ENCODE assay signal across 16 mouse cellular contexts in genomic region chr16:32641440-32642219, GRCm38 (mm10). TPM values are rescaled to one million over a fixed set of nuclear protein-coding genes. Genes with fewer than 3 reads are reported as not detected.
DNase-seq lines count a peak whose midpoint lies in the region; ATAC-seq and TF ChIP-seq lines count a peak whose summit lies in the region.
"Had no signal": no experiment of that assay in that cellular context is flagged by ENCODE, and none has a peak within 500 bp of the region (broad histone marks: within the 10 kb centered on the region; RNA-seq: fewer than 3 reads in every experiment).

No protein-coding gene starts in this region.

- DNase-seq in hindbrain, embryonic 11.5 days (ENCODE audit: low spot score) = no peak
- no peak for DNase-seq in lung, postnatal 14 days
- no peak for DNase-seq in ES-E14 (ENCODE audit: low read depth, low spot score)
- DNase-seq in fat pad, adult 2 months (ENCODE audit: extremely low read depth, low read depth, low spot score) = peak; percentile 92
- DNase-seq in embryo, embryonic 10.5 days (ENCODE audit: low spot score) = no peak
- DNase-seq: cerebellum, postnatal 14 days; layer of hippocampus, postnatal 36 days; left cerebral cortex, postnatal 4 days; lung, postnatal 10 days; right cerebral cortex, postnatal 14 days; thymus, adult 2 months had no signal

- ATAC-seq in hindbrain, embryonic 13.5 days (ENCODE audit: low FRiP score) = no peak
- no peak for ATAC-seq in hindbrain, embryonic 11.5 days (ENCODE audit: low FRiP score)
- ATAC-seq in lung, embryonic 15.5 days (ENCODE audit: borderline replicate concordance, extremely low read depth, low FRiP score, low TSS enrichment) = no peak
- ATAC-seq: inflammation-experienced regulatory T-cells, adult 6 months had no signal

- no peaks in the 10 kb centered on the region for H3K9me3 ChIP-seq in hindbrain, embryonic 13.5 days
- H3K9me3 ChIP-seq in hindbrain, embryonic 11.5 days (ENCODE audit: control insufficient read depth, low read length) = no peaks in the 10 kb centered on the region
- H3K9me3 ChIP-seq in lung, embryonic 15.5 days = no peaks in the 10 kb centered on the region
- H3K9me3 ChIP-seq in ES-E14 (ENCODE audit: control insufficient read depth, insufficient read depth, low read depth, low read length) = no peaks in the 10 kb centered on the region
- H3K9me3 ChIP-seq: forebrain, embryonic 12.5 days had no signal

- H3K36me3 ChIP-seq in hindbrain, embryonic 13.5 days = no peaks in the 10 kb centered on the region
- H3K36me3 ChIP-seq in hindbrain, embryonic 11.5 days (ENCODE audit: control insufficient read depth, insufficient read depth, low read length) = no peaks in the 10 kb centered on the region
- no peaks in the 10 kb centered on the region for H3K36me3 ChIP-seq in lung, embryonic 15.5 days
- no peaks in the 10 kb centered on the region for H3K36me3 ChIP-seq in ES-E14 (ENCODE audit: control insufficient read depth, insufficient read depth, low read length, poor library complexity, severe bottlenecking)
- H3K36me3 ChIP-seq: forebrain, embryonic 12.5 days had no signal

- peaks cover 34% of the 10 kb centered on the region for H3K4me1 ChIP-seq in hindbrain, embryonic 13.5 days (replicated peaks)
- H3K4me1 ChIP-seq in hindbrain, embryonic 11.5 days (replicated peaks; ENCODE audit: control insufficient read depth, insufficient read depth, low read length) = peaks cover 11% of the 10 kb centered on the region
- H3K4me1 ChIP-seq in lung, embryonic 15.5 days = peaks cover 28% of the 10 kb centered on the region
- H3K4me1 ChIP-seq in ES-E14 (ENCODE audit: control insufficient read depth in 2 of 2, insufficient read depth in 2 of 2, low read length in 2 of 2, poor library complexity in 1 of 2) = peaks cover 4 to 28% of the 10 kb centered on the region in 2 experiments; a peak in 1 of 4 replicates

- peak overlapping the region; percentile 52; the same call in 1 of the 2 replicates for H3K27ac ChIP-seq in hindbrain, embryonic 13.5 days
- no peak overlapping the region for H3K27ac ChIP-seq in hindbrain, embryonic 11.5 days (ENCODE audit: low read depth, low read length)
- 0 out of 2 replicates have a peak overlapping the region, but pooled peaks have one; percentile 5 for H3K27ac ChIP-seq in lung, embryonic 15.5 days
- H3K27ac ChIP-seq in ES-E14 (ENCODE audit: insufficient read depth, low read depth, low read length, poor library complexity, severe bottlenecking) = no peak overlapping the region
- H3K27ac ChIP-seq: forebrain, embryonic 12.5 days; liver, embryonic 14.5 days had no signal

- H3K27me3 ChIP-seq in hindbrain, embryonic 13.5 days = no peaks in the 10 kb centered on the region
- no peaks in the 10 kb centered on the region for H3K27me3 ChIP-seq in hindbrain, embryonic 11.5 days (ENCODE audit: control insufficient read depth, insufficient read depth, low read length)
- H3K27me3 ChIP-seq in lung, embryonic 15.5 days = no peaks in the 10 kb centered on the region
- H3K27me3 ChIP-seq: forebrain, embryonic 12.5 days had no signal

- 73% methylated on average over 18 of the region's 20 CpGs for WGBS in hindbrain, embryonic 13.5 days
- WGBS in hindbrain, embryonic 11.5 days = 70% methylated on average over 20 of the region's 20 CpGs
- 60% methylated on average over 20 of the region's 20 CpGs for WGBS in lung, embryonic 15.5 days

- H3K4me3 ChIP-seq in hindbrain, embryonic 13.5 days = no peak overlapping the region
- H3K4me3 ChIP-seq in hindbrain, embryonic 11.5 days (ENCODE audit: low read depth, low read length) = no peak overlapping the region
- H3K4me3 ChIP-seq in lung, embryonic 15.5 days = no peak overlapping the region
- peak overlapping the region; percentile 23 to 32; a peak in 3 of 4 replicates for H3K4me3 ChIP-seq in ES-E14 (ENCODE audit: insufficient read depth in 1 of 2, low read depth in 1 of 2, low read length in 2 of 2, poor library complexity in 1 of 2, severe bottlenecking in 1 of 2)
- H3K4me3 ChIP-seq: forebrain, embryonic 12.5 days had no signal

- in situ Hi-C loops in ES-E14 (cut with MboI; ENCODE audit: low sequenced_read_pairs in 2 of 2, unreplicated experiment in 2 of 2) = no loop called here

- H3K9ac ChIP-seq in hindbrain, embryonic 13.5 days = peak overlapping the region; percentile 19; the same call in 1 of the 2 replicates
- no peak overlapping the region for H3K9ac ChIP-seq in hindbrain, embryonic 11.5 days (ENCODE audit: low read depth, low read length)
- no peak overlapping the region for H3K9ac ChIP-seq in lung, embryonic 15.5 days
- H3K9ac ChIP-seq in ES-E14 (ENCODE audit: insufficient read depth, low read depth, low read length, poor library complexity, severe bottlenecking) = peak overlapping the region; percentile 63; the same call in 1 of the 2 replicates
- H3K9ac ChIP-seq: forebrain, embryonic 12.5 days; liver, embryonic 14.5 days had no signal

- H3K4me2 ChIP-seq in hindbrain, embryonic 13.5 days = no peak overlapping the region
- no peak overlapping the region for H3K4me2 ChIP-seq in hindbrain, embryonic 11.5 days (replicated peaks; ENCODE audit: low read depth, low read length)
- no peak overlapping the region for H3K4me2 ChIP-seq in lung, embryonic 15.5 days
- H3K4me2 ChIP-seq: forebrain, embryonic 12.5 days had no signal

TF ChIP-seq in ES-E14, 5 proteins besides CTCF, POLR2A, EP300 and RAD21:
- no peak for TF ChIP-seq HCFC1 (IDR thresholded peaks at IDR 0.05; ENCODE audit: borderline replicate concordance, insufficient read depth, low read length)

RNA-seq across cellular contexts. Expression of gene Tnk2, which starts 2.0 kb away (rescaled TPM):
- polyA plus RNA-seq in hindbrain, embryonic 13.5 days (2015; fragmentation: Nextera tagmentation; extraction: Ambion mirVana) = 18.0 and 19.1 TPM in 2 replicates
- polyA plus RNA-seq in hindbrain, embryonic 11.5 days (2014; fragmentation: Nextera tagmentation; extraction: Ambion mirVana) = 5.2 and 7.0 TPM in 2 replicates
- 17.2 and 17.6 TPM in 2 replicates for polyA plus RNA-seq in lung, embryonic 15.5 days (2015; fragmentation: Nextera tagmentation; extraction: Ambion mirVana)
- 47.1 and 63.7 TPM in 2 replicates for total RNA-seq in ES-E14 (2012; rRNA removed)

RNA-seq across cellular contexts. Expression of gene Tfrc, which starts 32.9 kb away (rescaled TPM):
- 32.6 and 44.3 TPM in 2 replicates for polyA plus RNA-seq in hindbrain, embryonic 13.5 days (2015; fragmentation: Nextera tagmentation; extraction: Ambion mirVana)
- polyA plus RNA-seq in hindbrain, embryonic 11.5 days (2014; fragmentation: Nextera tagmentation; extraction: Ambion mirVana) = 59.0 and 69.2 TPM in 2 replicates
- 50.5 and 53.8 TPM in 2 replicates for polyA plus RNA-seq in lung, embryonic 15.5 days (2015; fragmentation: Nextera tagmentation; extraction: Ambion mirVana)
- total RNA-seq in ES-E14 (2012; rRNA removed) = 334 and 403 TPM in 2 replicates

Comparison
In these comparisons a context has a peak if more than half of its experiments do, and no peak if none do; other contexts are left out.
1. H3K27ac ChIP-seq: peak in hindbrain, embryonic 13.5 days (single experiment) and lung, embryonic 15.5 days (single experiment); none in hindbrain, embryonic 11.5 days (single experiment) and ES-E14 (single experiment).
2. H3K9ac ChIP-seq: peak in hindbrain, embryonic 13.5 days (single experiment) and ES-E14 (single experiment); none in hindbrain, embryonic 11.5 days (single experiment) and lung, embryonic 15.5 days (single experiment).
3. H3K4me3 ChIP-seq: peak in ES-E14 (2 of 2); none in hindbrain, embryonic 13.5 days (single experiment), hindbrain, embryonic 11.5 days (single experiment) and lung, embryonic 15.5 days (single experiment).